Mouse (Mus musculus) lung, postnatal 0 days (tissue): ENCODE measurements at regions not wholly inside any gene's neighbourhood (a gene's known extent, or its start where the extent isn't known, plus 50 kb on each side); places are given as distances from the start of the nearest gene placed in this dataset.

Experiments
- ATAC-seq: fragments of 200-750 bp; cut with Nextera tagmentation; 2 replicates; pipeline ENCODE4 v1.8.0; 2017; ENCODE audit warnings: moderate library complexity
- DNase-seq: peaks from one replicate; pipeline ENCODE4 v3.0.0-alpha.2; 2016; ENCODE audit warnings: low spot score
- H3K27ac ChIP-seq: fragments of 300-500 bp; sonication (generic); 2 replicates; pipeline ENCODE4 v1.5.1; 2014; ENCODE audit warnings: antibody characterized with exemption, mild to moderate bottlenecking, low read length, mixed read lengths
- H3K27me3 ChIP-seq: fragments of 300-500 bp; sonication (generic); replicated peaks from 2 replicates; pipeline ENCODE4 v1.6.1; 2014; ENCODE audit warnings: low read length, mixed read lengths; ENCODE audit not compliant: insufficient read depth
- H3K36me3 ChIP-seq: fragments of 300-500 bp; sonication (generic); 2 replicates; pipeline ENCODE4 v1.6.1; 2014; ENCODE audit warnings: low read length, mixed read lengths; ENCODE audit not compliant: insufficient read depth
- H3K4me1 ChIP-seq: fragments of 300-500 bp; sonication (generic); 2 replicates; pipeline ENCODE4 v1.6.1; 2014; ENCODE audit warnings: antibody characterized with exemption, low read depth, low read length, mixed read lengths; ENCODE audit not compliant: insufficient read depth
- H3K4me2 ChIP-seq: fragments of 300-500 bp; sonication (generic); replicated peaks from 2 replicates; pipeline ENCODE4 v1.6.1; 2014; ENCODE audit warnings: low read depth, mild to moderate bottlenecking, low read length, moderate library complexity, mixed read lengths
- H3K4me3 ChIP-seq: fragments of 300-500 bp; sonication (generic); 2 replicates; pipeline ENCODE4 v1.5.1; 2014; ENCODE audit warnings: low read depth, low read length
- H3K9ac ChIP-seq: fragments of 300-500 bp; sonication (generic); replicated peaks from 2 replicates; pipeline ENCODE4 v1.6.1; 2014; ENCODE audit warnings: low read depth, mild to moderate bottlenecking
- H3K9me3 ChIP-seq: fragments of 300-500 bp; sonication (generic); 2 replicates; pipeline ENCODE4 v1.6.1; 2016; ENCODE audit warnings: low read length, mixed read lengths
- CTCF ChIP-seq: IDR thresholded peaks from 2 replicates; pipeline ENCODE4 v1.5.1; 2016; ENCODE audit warnings: antibody characterized with exemption, mild to moderate bottlenecking
- EP300 ChIP-seq: IDR thresholded peaks from 2 replicates; pipeline ENCODE4 v1.6.1; 2016; ENCODE audit warnings: antibody characterized with exemption, mild to moderate bottlenecking, control low read depth
- WGBS: fragments of 180-500 bp; shearing (Covaris S2); extraction: QIAGEN DNeasy Blood & Tissue Kit; methylation state at CpG from one replicate; pipeline ENCODE4 v1.1.7; 2014; 5-methylcytosine and 5-hydroxymethylcytosine counted together

- 67% methylated on average over 3 of the region's 3 CpGs for WGBS
- DNase-seq (no peak), ATAC-seq (no peak)
- Histone ChIP-seq H3K4me3 (no peak overlapping the region), H3K27ac (no peak overlapping the region), H3K9me3 (no peaks in the 10 kb centered on the region), H3K4me1 (no peaks in the 10 kb centered on the region), H3K9ac (no peak overlapping the region), H3K36me3 (no peaks in the 10 kb centered on the region), H3K4me2 (no peak overlapping the region), H3K27me3 (no peaks in the 10 kb centered on the region)
- no peak for TF ChIP-seq CTCF
These were observed 95.8 kb downstream of the Asb7 start for GRCm38 (mm10) chr7:66593619-66594018.

DNA sequence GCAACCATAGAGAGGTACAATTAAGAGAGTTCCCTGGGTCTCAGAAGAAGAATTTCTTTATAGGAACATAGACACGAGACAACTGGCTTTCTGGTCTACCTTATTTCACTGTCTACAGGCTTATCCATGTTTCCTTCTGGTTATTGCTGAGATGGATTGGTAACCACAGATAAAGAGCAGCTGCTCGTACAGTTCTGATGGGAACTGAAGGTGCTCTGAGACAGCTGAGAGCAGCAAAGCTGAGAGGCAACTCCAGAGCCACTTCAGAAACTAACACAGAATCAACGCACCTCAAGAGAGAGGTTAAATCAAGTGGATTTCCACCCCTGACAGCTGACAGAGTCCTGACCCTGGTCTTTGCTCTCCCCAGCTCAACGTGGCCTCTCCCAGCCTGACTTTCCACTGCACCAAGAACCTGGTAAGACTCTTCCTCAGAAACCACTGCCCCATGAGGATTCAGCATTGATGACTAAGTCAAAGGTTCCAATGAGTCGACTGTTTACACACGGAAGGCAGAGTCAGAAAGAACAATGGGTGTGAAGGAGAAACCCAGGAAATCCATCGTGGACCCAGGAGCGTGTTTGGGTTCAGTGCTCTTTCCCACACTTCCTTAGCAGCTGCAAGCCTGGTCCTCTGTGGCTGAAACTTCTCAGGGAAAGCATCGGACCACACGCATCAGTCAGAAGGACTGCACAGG is 97.7 kb downstream of the Asb7 start:
- 57% methylated on average over 10 of the region's 10 CpGs for WGBS
- ATAC-seq (no peak), DNase-seq (no peak)
- H3K27me3 ChIP-seq = no peaks in the 10 kb centered on the region
- H3K4me3 ChIP-seq = no peak overlapping the region
- H3K27ac ChIP-seq = no peak overlapping the region
- H3K36me3 ChIP-seq = no peaks in the 10 kb centered on the region
- no peaks in the 10 kb centered on the region for H3K9me3 ChIP-seq
- H3K9ac ChIP-seq = no peak overlapping the region
- TF ChIP-seq CTCF = no peak
- no peak for TF ChIP-seq EP300
- H3K4me1 ChIP-seq = no peaks in the 10 kb centered on the region
- H3K4me2 ChIP-seq = no peak overlapping the region

DNA sequence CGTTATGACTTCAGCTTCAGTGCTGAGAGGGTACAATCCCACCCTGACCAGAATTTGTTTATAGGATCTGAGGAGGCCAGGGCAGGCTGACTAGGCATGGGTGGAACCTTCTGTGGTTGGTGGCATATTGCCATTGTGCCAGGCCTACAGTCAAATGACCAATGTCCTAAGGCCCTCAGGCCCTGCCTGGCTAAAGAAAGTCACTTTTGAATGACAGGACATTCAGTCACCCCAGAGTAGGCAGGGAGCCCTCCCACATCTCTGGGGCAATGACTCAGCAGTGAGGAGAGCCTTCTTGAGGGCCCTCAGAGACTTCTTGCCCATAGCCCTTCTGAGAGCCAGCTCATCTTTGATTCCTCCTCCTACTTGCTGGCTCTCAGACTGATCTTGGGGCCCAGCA is 102.9 kb downstream of the Asb7 start:
- H3K27ac ChIP-seq = no peak overlapping the region
- 76% methylated on average over 1 of the region's 1 CpGs for WGBS
- no peaks in the 10 kb centered on the region for H3K27me3 ChIP-seq
- no peak overlapping the region for H3K4me2 ChIP-seq
- no peak overlapping the region for H3K4me3 ChIP-seq
- no peaks in the 10 kb centered on the region for H3K4me1 ChIP-seq
- DNase-seq (no peak), ATAC-seq (no peak)
- no peaks in the 10 kb centered on the region for H3K36me3 ChIP-seq
- H3K9ac ChIP-seq = no peak overlapping the region
- no peaks in the 10 kb centered on the region for H3K9me3 ChIP-seq
- TF ChIP-seq EP300 (no peak), CTCF (no peak)

DNA sequence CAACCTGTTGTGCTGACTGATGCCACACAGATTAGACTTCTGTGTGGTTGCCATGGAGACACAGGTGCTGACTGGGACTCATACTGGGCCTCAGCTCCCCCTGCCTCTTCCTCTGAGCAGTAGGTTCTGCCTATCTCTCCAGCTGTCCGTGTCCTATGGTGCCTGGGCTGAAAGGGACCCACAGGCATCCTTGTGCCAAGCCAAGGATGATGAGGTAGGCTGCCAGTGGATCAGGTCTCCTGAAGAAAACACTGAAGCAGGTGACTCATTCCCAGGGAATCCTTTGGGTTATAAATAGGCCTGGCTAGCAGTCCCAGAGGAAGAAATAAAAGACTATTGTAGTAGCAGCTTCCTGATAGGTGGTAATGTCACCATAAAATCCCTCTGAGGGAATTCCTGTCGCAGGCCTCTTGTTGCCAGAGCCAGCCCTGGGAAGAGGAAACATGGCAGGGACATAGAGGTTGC is 108.7 kb downstream of the Asb7 start:
- DNase-seq (no peak), ATAC-seq (no peak)
- Histone ChIP-seq H3K27ac (no peak overlapping the region), H3K9ac (no peak overlapping the region), H3K36me3 (no peaks in the 10 kb centered on the region), H3K27me3 (no peaks in the 10 kb centered on the region), H3K4me2 (no peak overlapping the region), H3K9me3 (no peaks in the 10 kb centered on the region), H3K4me3 (no peak overlapping the region), H3K4me1 (no peaks in the 10 kb centered on the region)
- TF ChIP-seq CTCF (no peak), EP300 (no peak)
- 26% methylated on average over 2 of the region's 2 CpGs for WGBS

GRCm38 (mm10) chr7:66576261-66576660 is 113.1 kb downstream of the Asb7 start:
- TF ChIP-seq CTCF (no peak), EP300 (no peak)
- H3K4me2 ChIP-seq = no peak overlapping the region
- DNase-seq (no peak), ATAC-seq (no peak)
- no peak overlapping the region for H3K9ac ChIP-seq
- no peaks in the 10 kb centered on the region for H3K27me3 ChIP-seq
- H3K4me3 ChIP-seq = no peak overlapping the region
- H3K9me3 ChIP-seq = no peaks in the 10 kb centered on the region
- H3K27ac ChIP-seq = no peak overlapping the region
- H3K36me3 ChIP-seq = no peaks in the 10 kb centered on the region
- WGBS = 79% methylated on average over 7 of the region's 7 CpGs
- no peaks in the 10 kb centered on the region for H3K4me1 ChIP-seq

- no peak overlapping the region for H3K4me2 ChIP-seq
- no peaks in the 10 kb centered on the region for H3K4me1 ChIP-seq
- no peaks in the 10 kb centered on the region for H3K27me3 ChIP-seq
- H3K9ac ChIP-seq = no peak overlapping the region
- ATAC-seq (no peak), DNase-seq (no peak)
- no peak overlapping the region for H3K4me3 ChIP-seq
- no peaks in the 10 kb centered on the region for H3K36me3 ChIP-seq
- TF ChIP-seq EP300 = no peak
- no peak for TF ChIP-seq CTCF
- WGBS = 59% methylated on average over 5 of the region's 5 CpGs
- H3K9me3 ChIP-seq = no peaks in the 10 kb centered on the region
- H3K27ac ChIP-seq = no peak overlapping the region
These were observed 117.9 kb downstream of the Asb7 start for GRCm38 (mm10) chr7:66571451-66571850.

DNA sequence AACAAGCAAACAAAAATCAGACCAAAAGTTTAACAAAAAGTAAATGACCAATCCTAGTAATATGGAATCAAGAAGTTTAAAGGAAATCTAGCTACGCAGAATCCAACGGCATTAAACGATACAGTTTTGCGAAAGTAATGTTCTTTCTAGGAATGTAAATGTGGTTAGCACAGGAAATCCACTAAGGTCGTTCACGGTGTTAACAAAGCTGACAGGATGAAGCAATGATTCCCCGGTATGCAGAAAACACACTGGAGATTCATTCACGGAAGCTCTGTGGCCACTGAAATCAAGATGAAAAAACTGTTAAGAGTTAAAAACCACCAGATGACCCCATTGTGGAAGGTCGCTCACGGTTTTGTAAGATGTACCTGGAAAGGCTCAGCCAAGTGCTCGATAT is 120.4 kb upstream of the Aldh1a3 start:
- H3K9ac ChIP-seq = no peak overlapping the region

More for the DNA sequence above, 120.4 kb upstream of the Aldh1a3 start:
- no peak overlapping the region for H3K27ac ChIP-seq
- H3K9me3 ChIP-seq = no peaks in the 10 kb centered on the region
- H3K36me3 ChIP-seq = no peaks in the 10 kb centered on the region
- 61% methylated on average over 11 of the region's 11 CpGs for WGBS
- no peak overlapping the region for H3K4me2 ChIP-seq
- H3K4me1 ChIP-seq = no peaks in the 10 kb centered on the region
- no peak for TF ChIP-seq EP300
- no peak for TF ChIP-seq CTCF
- H3K27me3 ChIP-seq = no peaks in the 10 kb centered on the region
- no peak overlapping the region for H3K4me3 ChIP-seq
- no peak for DNase-seq
- ATAC-seq = no peak
